ENCODE assay signal across 8 mouse cellular contexts in the genomic region with DNA sequence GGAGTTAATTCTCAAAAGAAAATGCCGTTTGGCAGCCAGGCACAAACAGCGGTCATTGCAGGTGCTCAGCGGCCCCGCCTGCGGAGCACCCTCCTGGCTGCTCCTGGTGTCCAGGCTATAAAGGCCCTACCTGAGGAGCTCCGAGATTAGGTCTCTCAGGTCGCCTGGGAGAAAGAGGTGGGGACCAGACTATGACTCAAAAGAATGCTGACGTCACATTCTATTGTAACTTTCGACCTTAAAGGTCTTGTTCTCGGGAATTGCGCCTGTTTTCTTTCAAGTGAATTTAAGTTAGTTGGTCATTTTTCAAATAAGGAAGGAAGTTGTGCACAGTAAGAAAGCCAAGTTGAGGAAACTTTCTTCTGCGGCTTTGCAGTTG. TPM values are rescaled to one million over a fixed set of nuclear protein-coding genes. Genes with fewer than 3 reads are reported as not detected.
DNase-seq lines count a peak whose midpoint lies in the region; ATAC-seq lines count a peak whose summit lies in the region.

No protein-coding gene starts in this region.

- peak overlapping the region; percentile 82 for H3K4me3 ChIP-seq in hindbrain, embryonic 10.5 days
- peak overlapping the region; percentile 72 for H3K4me3 ChIP-seq in lung, embryonic 16.5 days (ENCODE audit: low read length)

- no peaks in the 10 kb centered on the region for H3K36me3 ChIP-seq in hindbrain, embryonic 10.5 days
- H3K36me3 ChIP-seq in lung, embryonic 16.5 days (ENCODE audit: control insufficient read depth, insufficient read depth, low read length), result no peaks in the 10 kb centered on the region

- peak overlapping the region; percentile 81 for H3K9ac ChIP-seq in lung, embryonic 16.5 days (ENCODE audit: low read length)

- no peaks in the 10 kb centered on the region for H3K9me3 ChIP-seq in hindbrain, embryonic 10.5 days
- H3K9me3 ChIP-seq in lung, embryonic 16.5 days (ENCODE audit: control insufficient read depth, low read length), result no peaks in the 10 kb centered on the region

- H3K4me1 ChIP-seq in hindbrain, embryonic 10.5 days (replicated peaks), result peaks cover 14% of the 10 kb centered on the region
- H3K4me1 ChIP-seq in lung, embryonic 16.5 days (replicated peaks; ENCODE audit: control insufficient read depth, insufficient read depth, low read length), result peaks cover 6% of the 10 kb centered on the region; the same call in 1 of the 2 replicates

- peak; percentile 63 for ATAC-seq in lung, embryonic 16.5 days (ENCODE audit: low read depth)

- H3K27me3 ChIP-seq in hindbrain, embryonic 10.5 days (ENCODE audit: insufficient read depth, poor library complexity, severe bottlenecking), result peaks cover 45% of the 10 kb centered on the region
- H3K27me3 ChIP-seq in lung, embryonic 16.5 days (ENCODE audit: control insufficient read depth, insufficient read depth, low read depth, low read length), result 0 out of 2 replicates have a peak, but pooled peaks cover 2% of the 10 kb centered on the region

- H3K4me2 ChIP-seq in lung, embryonic 16.5 days (ENCODE audit: low read depth, low read length), result peak overlapping the region; percentile 89

- 6% methylated on average over 12 of the region's 12 CpGs for WGBS in hindbrain, embryonic 10.5 days
- WGBS in lung, embryonic 16.5 days, result 1% methylated on average over 12 of the region's 12 CpGs

- peak overlapping the region; percentile 90 for H3K27ac ChIP-seq in hindbrain, embryonic 10.5 days
- peak overlapping the region; percentile 62 for H3K27ac ChIP-seq in lung, embryonic 16.5 days (ENCODE audit: low read length)

- peak; percentile 42 for DNase-seq in embryo, embryonic 11 days
- no peak for DNase-seq in embryo, embryonic 9.5 days (ENCODE audit: extremely low spot score)
- DNase-seq in ES-CJ7 (ENCODE audit: low read depth, low spot score), result peak; percentile 11
- no peak for DNase-seq in hindbrain, embryonic 10.5 days (ENCODE audit: low spot score)
- DNase-seq in ovary, postnatal 14 days (ENCODE audit: low spot score), result no peak
- DNase-seq in adrenal gland, postnatal 4 days (ENCODE audit: low spot score in 2 of 2), result no peak
- no peak for DNase-seq in right cerebral cortex, adult 18-20 months

RNA-seq across cellular contexts. Expression of gene Tes, which starts 0.8 kb away (rescaled TPM):
- 40.3 and 44.2 TPM in 2 replicates for polyA plus RNA-seq in hindbrain, embryonic 10.5 days (2016; fragmentation: Nextera tagmentation; extraction: Ambion mirVana)
- 66.3 and 68.2 TPM in 2 replicates for polyA plus RNA-seq in lung, embryonic 16.5 days (2015; fragmentation: Nextera tagmentation; extraction: Ambion mirVana)
- total RNA-seq in adrenal gland, postnatal 4 days (2021), result 10 to 100 TPM; 12.2 to 22.7 TPM

Comparison
In these comparisons a context has a peak if more than half of its experiments do, and no peak if none do; other contexts are left out.
1. DNase-seq: peak in embryo, embryonic 11 days (single experiment) and ES-CJ7 (single experiment); none in embryo, embryonic 9.5 days (single experiment), hindbrain, embryonic 10.5 days (single experiment), ovary, postnatal 14 days (single experiment), adrenal gland, postnatal 4 days (0 of 2) and right cerebral cortex, adult 18-20 months (single experiment).